Mouse (Mus musculus): ENCODE measurements at regions not wholly inside any gene's neighbourhood (a gene's known extent, or its start where the extent isn't known, plus 50 kb on each side); places are given as distances from the start of the nearest gene placed in this dataset.

GRCm38 (mm10) chr10:39227499-39227942 is 63.9 kb upstream of the Ccn6 start:
- intact Hi-C loops (cut with DNase I) = no loop called here
- DNase-seq = peak; percentile 56 to 61

- intact Hi-C loops (cut with DNase I) = no loop called here
- no peak for DNase-seq
Observed at GRCm38 (mm10) chr10:39226518-39226917, 62.9 kb upstream of the Ccn6 start.

GRCm38 (mm10) chr10:39224449-39225094 is 61.0 kb upstream of the Ccn6 start:
- intact Hi-C loops (cut with DNase I) = no loop called here
- no peak for DNase-seq

GRCm38 (mm10) chr10:39221028-39221427 is 57.4 kb upstream of the Ccn6 start:
- no peak for DNase-seq
- intact Hi-C loops (cut with DNase I) = no loop called here

- intact Hi-C loops (cut with DNase I) = loop anchor here (5.0 kb wide), 1 partner anchor 378 kb away; no protein-coding TSS in a partner anchor
- DNase-seq = no peak
Observed at GRCm38 (mm10) chr10:39219366-39219765, 55.8 kb upstream of the Ccn6 start.

GRCm38 (mm10) chr10:39218151-39218550 is 54.6 kb upstream of the Ccn6 start:
- no peak for DNase-seq
- intact Hi-C loops (cut with DNase I) = loop anchor here (5.0 kb wide), 1 partner anchor 379 kb away; no protein-coding TSS in a partner anchor

- DNase-seq = no peak
- intact Hi-C loops (cut with DNase I) = loop anchor here (5.0 kb wide), 1 partner anchor 381 kb away; no protein-coding TSS in a partner anchor
Observed at GRCm38 (mm10) chr10:39216142-39216904, 52.7 kb upstream of the Ccn6 start.

GRCm38 (mm10) chr10:39214563-39214962 is 51.0 kb upstream of the Ccn6 start:
- intact Hi-C loops (cut with DNase I) = no loop called here
- no peak for DNase-seq
